Mouse (Mus musculus): ENCODE results near the gene Vegfc. TPM values are rescaled to one million over a fixed set of nuclear protein-coding genes. Genes with fewer than 3 reads are reported as not detected.

Vegfc gene
- polyA plus RNA-seq (2014; fragmentation: Illumina TruSeq; extraction: RNeasy Lipid Tissue Mini Kit (QIAGEN cat#74804); ENCODE audit: low read depth, low replicate concordance): 5.0 TPM

DNA sequence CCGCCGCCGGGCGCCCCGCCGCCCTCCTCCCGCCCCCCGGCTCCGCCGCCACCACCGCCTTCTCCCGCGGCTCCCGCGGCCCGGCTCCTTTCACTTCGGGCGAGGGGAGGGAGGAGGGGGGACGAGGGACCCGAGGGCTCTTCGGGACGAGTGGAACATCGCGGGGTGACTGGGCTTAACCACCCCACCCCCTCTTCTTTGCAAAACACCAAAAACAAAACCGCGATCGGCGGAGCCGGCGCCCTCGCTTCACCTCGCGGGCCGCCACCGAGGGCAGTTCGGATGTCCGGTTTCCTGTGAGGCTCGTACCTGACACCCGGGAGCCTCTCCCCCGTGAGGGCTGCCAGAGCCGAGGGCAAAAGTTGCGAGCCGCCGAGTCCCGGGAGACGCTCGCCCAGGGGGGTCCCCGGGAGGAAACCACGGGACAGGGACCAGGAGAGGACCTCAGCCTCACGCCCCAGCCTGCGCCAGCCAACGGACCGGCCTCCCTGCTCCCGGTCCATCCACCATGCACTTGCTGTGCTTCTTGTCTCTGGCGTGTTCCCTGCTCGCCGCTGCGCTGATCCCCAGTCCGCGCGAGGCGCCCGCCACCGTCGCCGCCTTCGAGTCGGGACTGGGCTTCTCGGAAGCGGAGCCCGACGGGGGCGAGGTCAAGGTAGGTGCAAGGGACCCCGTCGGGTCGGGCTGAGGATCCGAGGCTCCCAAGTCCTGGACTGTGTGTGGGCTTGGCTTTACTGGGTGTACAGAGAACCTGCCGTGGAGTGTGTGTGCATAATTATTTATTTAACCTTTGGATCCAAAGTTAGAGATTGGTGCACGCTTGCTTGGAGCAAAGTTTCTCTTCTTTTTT lies at the start of gene Vegfc:
TSS of gene Vegfc (plus strand) at position 336 of the 850 bp plus-strand sequence.

